15 mouse cellular contexts compared by ENCODE assay signal in the genomic region with DNA sequence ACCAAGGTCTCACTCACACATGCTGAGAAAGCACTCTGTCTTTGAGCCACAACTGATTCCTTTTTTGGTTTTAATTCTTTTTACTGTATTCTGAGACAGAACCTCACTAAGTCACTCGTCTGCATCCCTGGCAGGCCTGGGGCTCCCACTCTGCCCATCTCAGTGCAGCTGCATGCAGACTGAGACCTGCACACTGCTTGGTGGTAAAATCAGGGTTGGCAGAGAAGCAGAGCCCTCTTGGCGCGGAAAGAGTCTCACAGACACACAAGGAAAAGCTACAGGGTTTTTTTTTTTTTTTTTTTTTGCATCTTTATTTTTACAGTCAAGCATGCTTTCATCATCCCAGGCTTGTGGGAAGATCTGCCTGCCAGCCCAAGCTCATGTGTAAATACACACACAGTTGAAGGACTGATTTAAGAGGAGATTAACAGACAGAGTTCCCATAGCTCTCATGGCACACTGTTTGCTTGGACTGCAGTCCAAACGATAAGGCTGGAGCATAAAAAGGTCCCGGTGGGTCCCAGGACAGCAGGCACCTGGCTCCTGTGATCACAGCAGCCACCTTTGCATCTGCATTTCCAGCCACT. TPM values are rescaled to one million over a fixed set of nuclear protein-coding genes. Genes with fewer than 3 reads are reported as not detected.
DNase-seq lines count a peak whose midpoint lies in the region; ATAC-seq and TF ChIP-seq lines count a peak whose summit lies in the region.
"Had no signal": no experiment of that assay in that cellular context is flagged by ENCODE, and none has a peak within 500 bp of the region (broad histone marks: within the 10 kb centered on the region; RNA-seq: fewer than 3 reads in every experiment).

Gene Pnliprp1 (plus strand): TSS at position 443 of the 587 bp plus-strand sequence.

- no peaks in the 10 kb centered on the region for H3K27me3 ChIP-seq in forebrain, embryonic 13.5 days
- H3K27me3 ChIP-seq in forebrain, embryonic 12.5 days, result no peaks in the 10 kb centered on the region
- no peaks in the 10 kb centered on the region for H3K27me3 ChIP-seq in midbrain, embryonic 14.5 days (ENCODE audit: control insufficient read depth, insufficient read depth, low read length)
- H3K27me3 ChIP-seq in midbrain, postnatal 0 days (ENCODE audit: insufficient read depth, low read length), result no peaks in the 10 kb centered on the region
- H3K27me3 ChIP-seq in liver, embryonic 11.5 days (replicated peaks; ENCODE audit: control insufficient read depth, insufficient read depth, low read length), result no peaks in the 10 kb centered on the region
- no peaks in the 10 kb centered on the region for H3K27me3 ChIP-seq in stomach, postnatal 0 days (ENCODE audit: control insufficient read depth, insufficient read depth, low read length)
- H3K27me3 ChIP-seq: limb, embryonic 15.5 days had no signal

- WGBS in forebrain, embryonic 13.5 days, result 59% methylated on average over 5 of the region's 5 CpGs
- 64% methylated on average over 5 of the region's 5 CpGs for WGBS in forebrain, embryonic 12.5 days
- WGBS in midbrain, embryonic 14.5 days, result 55% methylated on average over 5 of the region's 5 CpGs
- WGBS in midbrain, postnatal 0 days, result 49% methylated on average over 5 of the region's 5 CpGs
- 47% methylated on average over 5 of the region's 5 CpGs for WGBS in liver, embryonic 11.5 days
- WGBS in stomach, postnatal 0 days, result 29% methylated on average over 5 of the region's 5 CpGs

- peak; percentile 51; the same call in 1 of the 2 replicates for ATAC-seq in forebrain, embryonic 13.5 days
- ATAC-seq in forebrain, embryonic 12.5 days (ENCODE audit: low FRiP score), result no peak
- ATAC-seq in midbrain, embryonic 14.5 days (ENCODE audit: low FRiP score, low TSS enrichment), result no peak
- ATAC-seq in midbrain, postnatal 0 days (ENCODE audit: low FRiP score), result no peak
- peak; percentile 58 for ATAC-seq in liver, embryonic 11.5 days (replicated peaks; ENCODE audit: low FRiP score)
- ATAC-seq in stomach, postnatal 0 days (ENCODE audit: low FRiP score, low TSS enrichment), result no peak
- no peak for ATAC-seq in monocyte, adult 5-6 weeks (replicated peaks; ENCODE audit: insufficient number of reproducible peaks, low FRiP score, low TSS enrichment, poor library complexity, severe bottlenecking)
- ATAC-seq: inflammation-experienced regulatory T-cells, adult 6 months had no signal

- no peak within 1 kb of the TSS for H3K9ac ChIP-seq in forebrain, embryonic 13.5 days
- no peak within 1 kb of the TSS for H3K9ac ChIP-seq in forebrain, embryonic 12.5 days
- H3K9ac ChIP-seq in midbrain, embryonic 14.5 days (replicated peaks; ENCODE audit: low read length), result no peak within 1 kb of the TSS
- H3K9ac ChIP-seq in midbrain, postnatal 0 days (replicated peaks; ENCODE audit: low read length, poor library complexity, severe bottlenecking), result no peak within 1 kb of the TSS
- H3K9ac ChIP-seq in liver, embryonic 11.5 days (ENCODE audit: low read depth, low read length), result no peak within 1 kb of the TSS
- H3K9ac ChIP-seq in stomach, postnatal 0 days (ENCODE audit: low read length), result no peak within 1 kb of the TSS
- H3K9ac ChIP-seq: limb, embryonic 15.5 days had no signal

- H3K4me3 ChIP-seq in forebrain, embryonic 13.5 days, result no peak within 1 kb of the TSS
- no peak within 1 kb of the TSS for H3K4me3 ChIP-seq in forebrain, embryonic 12.5 days (replicated peaks)
- H3K4me3 ChIP-seq in midbrain, embryonic 14.5 days (replicated peaks; ENCODE audit: low read depth, low read length), result no peak within 1 kb of the TSS
- no peak within 1 kb of the TSS for H3K4me3 ChIP-seq in midbrain, postnatal 0 days (ENCODE audit: low read depth, low read length)
- no peak within 1 kb of the TSS for H3K4me3 ChIP-seq in liver, embryonic 11.5 days (ENCODE audit: low read depth, low read length)
- no peak within 1 kb of the TSS for H3K4me3 ChIP-seq in stomach, postnatal 0 days (ENCODE audit: low read depth, low read length)
- H3K4me3 ChIP-seq: limb, embryonic 15.5 days; myocyte had no signal

- no peaks in the 10 kb centered on the region for H3K36me3 ChIP-seq in forebrain, embryonic 13.5 days (ENCODE audit: poor library complexity, severe bottlenecking)
- H3K36me3 ChIP-seq in forebrain, embryonic 12.5 days (replicated peaks), result no peaks in the 10 kb centered on the region
- H3K36me3 ChIP-seq in midbrain, embryonic 14.5 days (ENCODE audit: control insufficient read depth, insufficient read depth, low read length), result no peaks in the 10 kb centered on the region
- no peaks in the 10 kb centered on the region for H3K36me3 ChIP-seq in midbrain, postnatal 0 days (ENCODE audit: insufficient read depth, low read length)
- H3K36me3 ChIP-seq in liver, embryonic 11.5 days (ENCODE audit: control insufficient read depth, insufficient read depth, low read length), result no peaks in the 10 kb centered on the region
- H3K36me3 ChIP-seq in stomach, postnatal 0 days (ENCODE audit: control insufficient read depth, insufficient read depth, low read length), result no peaks in the 10 kb centered on the region
- H3K36me3 ChIP-seq: G1E; limb, embryonic 15.5 days had no signal

- TF ChIP-seq CTCF in midbrain, postnatal 0 days (IDR thresholded peaks at IDR 0.05), result no peak
- TF ChIP-seq CTCF in stomach, postnatal 0 days (IDR thresholded peaks at IDR 0.05; ENCODE audit: low read depth), result no peak

- no peaks in the 10 kb centered on the region for H3K4me1 ChIP-seq in forebrain, embryonic 13.5 days
- no peaks in the 10 kb centered on the region for H3K4me1 ChIP-seq in forebrain, embryonic 12.5 days
- no peaks in the 10 kb centered on the region for H3K4me1 ChIP-seq in midbrain, embryonic 14.5 days (ENCODE audit: control insufficient read depth, insufficient read depth, low read length)
- no peaks in the 10 kb centered on the region for H3K4me1 ChIP-seq in midbrain, postnatal 0 days (ENCODE audit: insufficient read depth, low read length)
- peaks cover 5% of the 10 kb centered on the region; the same call in 1 of the 2 replicates for H3K4me1 ChIP-seq in liver, embryonic 11.5 days (replicated peaks; ENCODE audit: control insufficient read depth, insufficient read depth, low read length)
- no peaks in the 10 kb centered on the region for H3K4me1 ChIP-seq in stomach, postnatal 0 days (replicated peaks; ENCODE audit: control insufficient read depth, insufficient read depth)

- peaks cover 2% of the 10 kb centered on the region; the same call in 1 of the 2 replicates for H3K9me3 ChIP-seq in forebrain, embryonic 13.5 days (replicated peaks)
- H3K9me3 ChIP-seq in forebrain, embryonic 12.5 days, result no peaks in the 10 kb centered on the region
- H3K9me3 ChIP-seq in midbrain, embryonic 14.5 days (ENCODE audit: control insufficient read depth, low read length), result no peaks in the 10 kb centered on the region
- no peaks in the 10 kb centered on the region for H3K9me3 ChIP-seq in midbrain, postnatal 0 days (ENCODE audit: low read length)
- H3K9me3 ChIP-seq in liver, embryonic 11.5 days (ENCODE audit: control insufficient read depth, low read length), result no peaks in the 10 kb centered on the region
- H3K9me3 ChIP-seq in stomach, postnatal 0 days (ENCODE audit: control insufficient read depth, low read length), result no peaks in the 10 kb centered on the region
- H3K9me3 ChIP-seq: limb, embryonic 15.5 days had no signal

- TF ChIP-seq EP300 in stomach, postnatal 0 days (optimal IDR thresholded peaks at IDR 0.05), result no peak

- DNase-seq in midbrain, embryonic 14.5 days, result peak; percentile 29
- DNase-seq in midbrain, postnatal 0 days (ENCODE audit: low spot score), result no peak
- DNase-seq in liver, embryonic 11.5 days (ENCODE audit: low spot score), result no peak
- no peak for DNase-seq in stomach, postnatal 0 days (ENCODE audit: low spot score)
- DNase-seq in cerebellum, adult 11 months, result no peak
- DNase-seq: gastrocnemius, postnatal 10 days; heart, postnatal 10 days; thymus, postnatal 25 days had no signal

- no peak within 1 kb of the TSS for H3K27ac ChIP-seq in forebrain, embryonic 13.5 days
- H3K27ac ChIP-seq in forebrain, embryonic 12.5 days, result no peak within 1 kb of the TSS
- no peak within 1 kb of the TSS for H3K27ac ChIP-seq in midbrain, embryonic 14.5 days (replicated peaks; ENCODE audit: low read depth, low read length)
- H3K27ac ChIP-seq in midbrain, postnatal 0 days (ENCODE audit: low read depth, low read length), result no peak within 1 kb of the TSS
- peak within 1 kb of the TSS; percentile 45 for H3K27ac ChIP-seq in liver, embryonic 11.5 days (ENCODE audit: low read depth, low read length)
- no peak within 1 kb of the TSS for H3K27ac ChIP-seq in stomach, postnatal 0 days (replicated peaks)
- H3K27ac ChIP-seq: limb, embryonic 15.5 days had no signal

- no peak within 1 kb of the TSS for H3K4me2 ChIP-seq in forebrain, embryonic 13.5 days
- H3K4me2 ChIP-seq in forebrain, embryonic 12.5 days, result no peak within 1 kb of the TSS
- no peak within 1 kb of the TSS for H3K4me2 ChIP-seq in midbrain, embryonic 14.5 days (ENCODE audit: low read length)
- H3K4me2 ChIP-seq in midbrain, postnatal 0 days (ENCODE audit: low read depth, low read length, poor library complexity, severe bottlenecking), result no peak within 1 kb of the TSS
- no peak within 1 kb of the TSS for H3K4me2 ChIP-seq in liver, embryonic 11.5 days
- no peak within 1 kb of the TSS for H3K4me2 ChIP-seq in stomach, postnatal 0 days (replicated peaks; ENCODE audit: low read depth)
- H3K4me2 ChIP-seq: limb, embryonic 15.5 days had no signal

RNA-seq across cellular contexts. Expression of gene Pnliprp1, which starts in this region (rescaled TPM):
- 0.71 and 7.2 TPM in 2 replicates for polyA plus RNA-seq in forebrain, embryonic 13.5 days (2015; fragmentation: Nextera tagmentation; extraction: Ambion mirVana)
- not detected in 2 replicates for polyA plus RNA-seq in forebrain, embryonic 12.5 days (2016; fragmentation: Nextera tagmentation; extraction: Ambion mirVana)
- polyA plus RNA-seq in midbrain, embryonic 14.5 days (2014; fragmentation: Nextera tagmentation; extraction: Ambion mirVana), result not detected in 2 replicates
- total RNA-seq in midbrain, postnatal 0 days (2014; rRNA removed), result not detected in 2 replicates
- polyA plus RNA-seq in midbrain, postnatal 0 days (2015; fragmentation: Nextera tagmentation; extraction: Ambion mirVana), result 0.38 TPM in 1 of 2 replicates, not detected in the other
- polyA plus RNA-seq in liver, embryonic 11.5 days (2014; fragmentation: Nextera tagmentation; extraction: Ambion mirVana), result 25.8 and 27.5 TPM in 2 replicates
- polyA plus RNA-seq in stomach, postnatal 0 days (2015; fragmentation: Nextera tagmentation; extraction: Ambion mirVana), result 10.3 and 11.8 TPM in 2 replicates
- total RNA-seq in monocyte, adult 5-6 weeks (2017), result not detected in 3 replicates
- total RNA-seq: gastrocnemius, postnatal 10 days had no signal
- polyA plus RNA-seq: G1E; inflammation-experienced regulatory T-cells, adult 6 months; myocyte had no signal

Comparison
In these comparisons a context has a peak if more than half of its experiments do, and no peak if none do; other contexts are left out.
1. ATAC-seq: peak in forebrain, embryonic 13.5 days (single experiment) and liver, embryonic 11.5 days (single experiment); none in forebrain, embryonic 12.5 days (single experiment), midbrain, embryonic 14.5 days (single experiment), midbrain, postnatal 0 days (single experiment), stomach, postnatal 0 days (single experiment) and monocyte, adult 5-6 weeks (single experiment).
2. Peak in DNase-seq in midbrain, embryonic 14.5 days; RNA of the gene not detected or under 1 TPM.